Mouse (Mus musculus) spleen, adult 2 months (tissue): ENCODE data around the gene Tcp11l2.

Experiments
- CTCF ChIP-seq: fragments of 200-500 bp; IDR thresholded peaks from 2 replicates; pipeline ENCODE4 v1.5.1; 2011; ENCODE audit warnings: mild to moderate bottlenecking, inconsistent platforms; ENCODE audit not compliant: insufficient read depth, insufficient read length, insufficient replicate concordance; ENCODE audit errors: extremely low read depth
- POLR2A ChIP-seq: fragments of 200-500 bp; IDR thresholded peaks from 2 replicates; pipeline ENCODE4 v1.6.1; 2011; ENCODE audit warnings: low read depth, low read length, inconsistent platforms

GRCm38 (mm10) chr10:84608361-84608760, 31.9 kb downstream of the Tcp11l2 start:
- TF ChIP-seq POLR2A (no peak), CTCF (no peak)
